Mouse (Mus musculus) CH12.LX (cell line): ENCODE measurements around the gene Slc2a4. TPM values are rescaled to one million over a fixed set of nuclear protein-coding genes. Genes with fewer than 3 reads are reported as not detected.

Experiments used
- DNase-seq: peaks from one replicate; pipeline ENCODE4 v3.0.0-alpha.2; 2013; ENCODE audit errors: extremely low read depth
- H3K27ac ChIP-seq: 2 replicates; pipeline ENCODE4 v1.5.1; 2012; ENCODE audit warnings: low read depth, mild to moderate bottlenecking, control low read depth, moderate library complexity; ENCODE audit not compliant: insufficient read depth
- H3K27me3 ChIP-seq: replicated peaks from 2 replicates; pipeline ENCODE3; 2012; ENCODE audit warnings: inconsistent platforms
- H3K36me3 ChIP-seq, 2 experiments: replicated peaks in 1 of 2; 2 replicates each; pipeline versions ENCODE3 to v1.6.1; 2012; ENCODE audit warnings: inconsistent platforms in 1 of 2, low read length in 1 of 2, mild to moderate bottlenecking in 1 of 2, mixed read lengths in 1 of 2, moderate library complexity in 1 of 2; ENCODE audit not compliant: control insufficient read depth in 1 of 2, insufficient read depth in 1 of 2
- H3K4me1 ChIP-seq, 2 experiments: 2 replicates each; pipeline ENCODE4 v1.6.1; 2012; ENCODE audit warnings: inconsistent platforms in 1 of 2, moderate library complexity in 1 of 2; ENCODE audit not compliant: insufficient read depth in 2 of 2, control insufficient read depth in 1 of 2
- H3K4me2 ChIP-seq: 2 replicates; pipeline ENCODE4 v1.6.1; 2012; ENCODE audit warnings: low read depth, mild to moderate bottlenecking, control low read depth; ENCODE audit not compliant: poor library complexity, insufficient read depth, severe bottlenecking
- H3K4me3 ChIP-seq, 3 experiments: fragments of 150-350 bp in 1 of 3; sonication (generic) in 1 of 3; replicated peaks in 1 of 3; 2 replicates each; pipeline versions ENCODE3 to v1.5.1; 2011 to 2012; ENCODE audit warnings: low read depth in 2 of 3, low read length in 2 of 3, mild to moderate bottlenecking in 2 of 3, moderate library complexity in 2 of 3, control low read depth in 1 of 3, improper control_type of control experiment in 1 of 3, inconsistent platforms in 1 of 3, mixed read lengths in 1 of 3; ENCODE audit not compliant: poor library complexity in 1 of 3
- H3K79me2 ChIP-seq: replicated peaks from 2 replicates; pipeline ENCODE4 v1.6.1; 2012; ENCODE audit warnings: mild to moderate bottlenecking, moderate library complexity; ENCODE audit not compliant: control insufficient read depth, poor library complexity, insufficient read depth, severe bottlenecking; ENCODE audit errors: extremely low read depth
- H3K9ac ChIP-seq: 2 replicates; pipeline ENCODE4 v1.6.1; 2012; ENCODE audit warnings: low read depth, mild to moderate bottlenecking, control low read depth, moderate library complexity; ENCODE audit not compliant: insufficient read depth
- H3K9me3 ChIP-seq: replicated peaks from 2 replicates; pipeline ENCODE3; 2012; ENCODE audit warnings: low read length, inconsistent platforms, mixed read lengths
- BHLHE40 ChIP-seq: IDR thresholded peaks from 2 replicates; pipeline ENCODE4 v1.6.1; 2011; ENCODE audit warnings: mild to moderate bottlenecking, low read depth, low read length, improper control_type of control experiment
- CHD2 ChIP-seq: IDR thresholded peaks from 2 replicates; pipeline ENCODE4 v1.6.1; 2011; ENCODE audit warnings: low read length, improper control_type of control experiment
- ELF1 ChIP-seq: IDR thresholded peaks from 2 replicates; pipeline ENCODE4 v1.6.1; 2014; ENCODE audit warnings: low read depth, mild to moderate bottlenecking, inconsistent platforms, low read length, improper control_type of control experiment
- EP300 ChIP-seq: IDR thresholded peaks from 2 replicates; pipeline ENCODE4 v1.6.1; 2011; ENCODE audit warnings: low read length, improper control_type of control experiment
- ETS1 ChIP-seq: conservative IDR thresholded peaks from 2 replicates; pipeline ENCODE4 v1.6.1; 2012; ENCODE audit warnings: low read depth, mild to moderate bottlenecking, inconsistent platforms, low read length, improper control_type of control experiment, moderate library complexity
- GABPA ChIP-seq: IDR thresholded peaks from 2 replicates; pipeline ENCODE4 v1.6.1; 2012; ENCODE audit warnings: low read depth, low read length, improper control_type of control experiment, inconsistent platforms; ENCODE audit not compliant: insufficient replicate concordance
- JUN ChIP-seq: IDR thresholded peaks from 2 replicates; pipeline ENCODE4 v1.6.1; 2011; ENCODE audit warnings: low read depth, mild to moderate bottlenecking, low read length, improper control_type of control experiment, moderate library complexity; ENCODE audit not compliant: insufficient read depth
- MAX ChIP-seq: IDR thresholded peaks from 2 replicates; pipeline ENCODE4 v1.6.1; 2011; ENCODE audit warnings: low read length, improper control_type of control experiment
- MAZ ChIP-seq: IDR thresholded peaks from 2 replicates; pipeline ENCODE4 v1.6.1; 2012; ENCODE audit warnings: low read depth, mild to moderate bottlenecking, inconsistent platforms, low read length, improper control_type of control experiment, moderate library complexity
- MEF2A ChIP-seq: IDR thresholded peaks from 2 replicates; pipeline ENCODE4 v1.6.1; 2014; ENCODE audit warnings: low read depth, mild to moderate bottlenecking, inconsistent platforms, low read length, improper control_type of control experiment, borderline replicate concordance
- MYC ChIP-seq: IDR thresholded peaks from 2 replicates; pipeline ENCODE4 v1.6.1; 2011; ENCODE audit warnings: low read depth, mild to moderate bottlenecking, improper control_type of control experiment, low read length
- NRF1 ChIP-seq: IDR thresholded peaks from 2 replicates; pipeline ENCODE4 v1.6.1; 2014; ENCODE audit warnings: low read depth, mild to moderate bottlenecking, inconsistent platforms, low read length, improper control_type of control experiment, moderate library complexity
- PAX5 ChIP-seq: IDR thresholded peaks from 2 replicates; pipeline ENCODE4 v1.6.1; 2012; ENCODE audit warnings: low read length, inconsistent platforms, mixed read lengths
- POLR2A ChIP-seq: IDR thresholded peaks from 2 replicates; pipeline ENCODE4 v1.6.1; 2011; ENCODE audit warnings: low read depth, mild to moderate bottlenecking, improper control_type of control experiment, low read length
- POLR2AphosphoS2 ChIP-seq: IDR thresholded peaks from 2 replicates; pipeline ENCODE4 v1.6.1; 2011; ENCODE audit warnings: low read depth, low read length, improper control_type of control experiment
- RAD21 ChIP-seq: IDR thresholded peaks from 2 replicates; pipeline ENCODE4 v1.6.1; 2011; ENCODE audit warnings: low read depth, mild to moderate bottlenecking, low read length, improper control_type of control experiment, moderate library complexity
- SIN3A ChIP-seq: IDR thresholded peaks from 2 replicates; pipeline ENCODE4 v1.6.1; 2012; ENCODE audit warnings: low read length, improper control_type of control experiment, inconsistent platforms
- SMC3 ChIP-seq: IDR thresholded peaks from 2 replicates; pipeline ENCODE4 v1.6.1; 2011; ENCODE audit warnings: low read depth, low read length, improper control_type of control experiment
- UBTF ChIP-seq: IDR thresholded peaks from 2 replicates; pipeline ENCODE4 v1.6.1; 2012; ENCODE audit warnings: low read depth, mild to moderate bottlenecking, inconsistent platforms, low read length, improper control_type of control experiment, moderate library complexity
- USF1 ChIP-seq: IDR thresholded peaks from 2 replicates; pipeline ENCODE4 v1.6.1; 2014; ENCODE audit warnings: low read depth, mild to moderate bottlenecking, inconsistent platforms, low read length, improper control_type of control experiment
- ZC3H11A ChIP-seq: IDR thresholded peaks from 2 replicates; pipeline ENCODE4 v1.6.1; 2012; ENCODE audit warnings: low read depth, mild to moderate bottlenecking, inconsistent platforms, low read length, improper control_type of control experiment
- ZKSCAN1 ChIP-seq: IDR thresholded peaks from 2 replicates; pipeline ENCODE4 v1.6.1; 2012; ENCODE audit warnings: low read depth, inconsistent platforms, low read length, improper control_type of control experiment, borderline replicate concordance
- ZNF384 ChIP-seq: IDR thresholded peaks from 2 replicates; pipeline ENCODE4 v1.6.1; 2012; ENCODE audit warnings: low read depth, low read length, improper control_type of control experiment, inconsistent platforms
- dilution Hi-C: fragments of 300-500 bp; cut with MboI; formaldehyde crosslinking; loops from 2 replicates; pipeline ENCODE4 v1.14.3; 2020; ENCODE audit warnings: low sequenced_read_pairs; ENCODE audit not compliant: extremely low pct_unique_long_range_greater_than_20kb, extremely low pct_ligation_motif_present
- in situ Hi-C: fragments of 300-500 bp; cut with MboI; formaldehyde crosslinking; loops from 3 replicates; pipeline ENCODE4 v1.14.3; 2019; ENCODE audit warnings: low sequenced_read_pairs, low pct_ligation_motif_present, low pct_unique_long_range_greater_than_20kb, mixed read lengths
- polyA plus RNA-seq: library from polyadenylated mRNA; unstranded; fragments of >175 nt; gene quantifications from 2 replicates; pipeline ENCODE4 v1.2.1, GENCODE M21; 2012; ENCODE audit warnings: low read depth; ENCODE audit not compliant: insufficient read length
- total RNA-seq, 2 experiments: library from RNA; depleted of rRNA; stranded (reverse); fragments of 300-350 nt in 1 of 2; fragments of >200 nt in 1 of 2; gene quantifications; 2 replicates each; pipeline ENCODE4 v1.2.3; 2012 to 2014

Gene Slc2a4
- total and polyA plus RNA-seq, 3 experiments = 2.3 to 3.8 (median 2.6) TPM

DNA sequence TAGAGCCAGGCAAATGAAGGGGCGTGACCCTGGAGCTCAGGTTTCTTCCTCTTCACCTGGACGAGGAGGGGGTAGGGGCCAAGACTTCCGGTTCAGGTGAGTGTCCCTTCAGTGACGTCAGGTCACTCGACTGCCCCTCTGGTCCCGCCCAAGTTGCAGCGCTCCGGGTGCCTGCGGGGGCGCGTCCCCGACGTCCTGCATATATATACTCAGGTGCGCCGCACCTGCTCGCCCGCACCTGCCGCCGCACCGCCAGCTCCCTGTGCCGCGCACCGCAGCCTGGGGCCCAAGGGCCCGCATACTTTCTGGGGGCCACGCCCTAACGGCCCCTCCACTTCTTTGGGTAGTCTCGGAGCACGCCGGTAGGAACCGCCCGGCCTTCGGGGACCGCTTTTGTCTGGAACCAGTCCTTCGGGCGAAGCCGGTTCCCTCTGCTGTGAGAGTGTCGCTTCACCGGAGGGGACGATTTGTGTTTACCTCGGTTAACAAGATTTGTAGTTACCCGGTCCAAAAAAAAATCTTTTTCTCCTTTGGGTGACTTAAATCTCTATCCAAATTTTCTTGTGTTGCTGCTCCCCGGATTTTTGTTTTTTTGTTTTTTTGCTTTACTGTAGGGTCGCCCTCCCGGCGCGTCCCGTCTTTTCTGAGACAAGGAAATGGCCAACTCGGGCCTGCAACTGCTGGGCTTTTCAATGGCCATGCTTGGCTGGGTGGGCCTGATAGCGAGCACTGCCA, 17.4 kb upstream of the Slc2a4 start:
- Histone ChIP-seq H3K9ac (no peak overlapping the region), H3K27ac (no peak overlapping the region), H3K79me2 (no peaks in the 10 kb centered on the region), H3K9me3 (peaks cover 24% of the 10 kb centered on the region), H3K4me1 (peaks cover 15 to 28% of the 10 kb centered on the region in 2 experiments), H3K27me3 (no peaks in the 10 kb centered on the region), H3K36me3 (peaks cover 11 to 29% of the 10 kb centered on the region in 2 experiments), H3K4me2 (no peak overlapping the region), H3K4me3 (no peak overlapping the region)
- dilution Hi-C loops (no loop called here), in situ Hi-C loops (no loop called here)
- TF ChIP-seq MEF2A (no peak), BHLHE40 (no peak), MAX (no peak), USF1 (no peak), ELF1 (no peak), GABPA (no peak), POLR2AphosphoS2 (no peak), ZKSCAN1 (no peak), ZC3H11A (no peak), PAX5 (no peak), ZNF384 (no peak), SMC3 (no peak), MYC (no peak), UBTF (no peak), SIN3A (no peak), MAZ (no peak)
- no peak for DNase-seq

DNA sequence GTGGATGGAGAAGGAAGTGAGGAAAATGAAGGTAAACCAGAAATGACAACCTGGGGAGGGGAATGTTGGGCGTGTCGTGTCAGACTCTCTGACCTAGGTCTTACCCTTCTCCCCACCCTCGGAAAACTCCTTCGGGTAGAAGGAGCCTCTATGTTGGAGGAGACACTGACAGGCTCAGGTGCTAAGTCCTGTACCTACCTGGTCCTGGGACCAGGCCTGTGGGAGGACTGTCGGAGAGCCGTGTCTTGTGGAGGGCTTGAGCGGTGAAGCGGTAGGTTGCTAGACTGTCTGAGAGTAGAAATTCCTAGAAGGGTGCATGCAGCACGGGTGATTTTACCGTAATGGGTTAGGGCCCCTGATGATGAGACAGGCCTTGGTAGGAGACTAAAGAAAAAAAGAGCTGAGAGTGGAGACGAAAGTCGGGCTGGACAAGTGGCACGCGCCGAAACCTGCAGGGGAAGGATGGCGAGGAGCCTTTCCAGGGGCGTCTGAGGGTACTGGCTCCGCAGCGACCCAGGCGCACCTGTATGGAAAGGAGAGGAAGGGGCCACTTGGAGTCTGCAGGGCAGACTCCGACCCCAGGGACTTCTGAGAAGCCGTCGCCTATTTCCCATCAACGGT, 16.8 kb upstream of the Slc2a4 start, which contains the start of gene Cldn7:
Gene Cldn7, plus strand, starts transcription at position 130 of the 621 bp plus-strand sequence.
- no peak within 1 kb of the TSS for H3K27ac ChIP-seq
- dilution Hi-C loops = no loop called here
- no peak for TF ChIP-seq CHD2
- no peak for TF ChIP-seq UBTF
- TF ChIP-seq ELF1 = no peak
- TF ChIP-seq GABPA = no peak
- TF ChIP-seq POLR2A = no peak
- TF ChIP-seq RAD21 = no peak
- TF ChIP-seq ETS1 = no peak
- TF ChIP-seq JUN = no peak
- no peak for TF ChIP-seq POLR2AphosphoS2
- TF ChIP-seq EP300 = no peak
- TF ChIP-seq NRF1 = no peak
- no peak for TF ChIP-seq MAX
- no peaks in the 10 kb centered on the region for H3K27me3 ChIP-seq
- in situ Hi-C loops = no loop called here
- no peak within 1 kb of the TSS for H3K4me2 ChIP-seq
- no peak within 1 kb of the TSS for H3K9ac ChIP-seq
- peaks cover 11 to 26% of the 10 kb centered on the region in 2 experiments for H3K36me3 ChIP-seq
- peaks cover 8 to 22% of the 10 kb centered on the region in 2 experiments for H3K4me1 ChIP-seq
- DNase-seq = no peak
- no peaks in the 10 kb centered on the region for H3K79me2 ChIP-seq
- peaks cover 24% of the 10 kb centered on the region for H3K9me3 ChIP-seq
- H3K4me3 ChIP-seq = no peak within 1 kb of the TSS
